Mouse (Mus musculus): ENCODE data around the gene Slc30a3.

DNA sequence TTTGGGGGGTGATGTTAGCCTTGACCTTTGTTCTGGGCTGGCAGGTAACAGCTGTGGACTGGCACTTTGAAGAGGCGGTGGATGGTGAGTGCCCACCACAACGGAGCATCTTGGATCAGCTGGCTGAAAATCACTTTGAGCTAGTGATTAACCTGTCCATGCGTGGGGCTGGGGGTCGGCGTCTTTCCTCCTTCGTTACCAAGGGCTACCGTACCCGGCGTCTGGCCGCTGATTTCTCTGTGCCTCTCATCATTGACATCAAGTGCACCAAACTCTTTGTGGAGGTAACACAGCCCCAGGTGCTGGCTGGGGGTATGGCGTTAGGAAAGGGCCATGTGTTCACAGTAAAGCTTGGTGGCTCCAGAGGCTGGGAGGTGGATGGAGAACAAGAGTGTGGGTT lies 36.2 kb downstream of the Slc30a3 start:
- TF ChIP-seq POLR2A (IDR thresholded peaks at IDR 0.05; ENCODE audit: low read depth, low read length) (no peak), CTCF (IDR thresholded peaks at IDR 0.05; ENCODE audit: borderline replicate concordance, insufficient read depth, low read length) (no peak)

Data from embryonic fibroblast, embryonic 13.5 days (primary cell).